Mouse (Mus musculus): Measurements from ENCODE around the gene Tmem9b.

DNA sequence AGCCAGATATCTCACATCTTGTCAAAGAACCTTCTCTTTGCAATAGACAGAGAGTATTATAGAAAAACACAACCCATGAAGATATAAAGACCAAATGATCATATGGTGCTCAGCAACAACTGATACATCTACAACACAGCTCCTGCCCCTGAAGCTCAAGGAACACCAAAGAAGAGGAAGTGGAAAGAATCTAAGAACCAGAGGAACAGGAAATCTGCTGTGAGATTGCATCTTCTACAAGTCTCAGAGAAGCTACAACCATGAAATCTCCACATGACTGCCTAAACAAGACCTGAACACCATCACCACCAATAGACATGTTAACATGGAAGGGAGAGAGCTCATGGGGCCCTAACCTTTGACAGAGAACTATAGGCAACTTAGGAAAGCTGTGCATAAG, 19.6 kb upstream of the Tmem9b start:
- no peak for TF ChIP-seq E2F4 (IDR thresholded peaks at IDR 0.05; ENCODE audit: insufficient replicate concordance, low read depth, low read length)
- TF ChIP-seq EP300 (IDR thresholded peaks at IDR 0.05; ENCODE audit: low read length): no peak
- no peak for TF ChIP-seq CTCF (conservative IDR thresholded peaks at IDR 0.05 in 1 of 2, IDR thresholded peaks at IDR 0.05 in 1 of 2; ENCODE audit: low read depth in 2 of 2, low read length in 2 of 2)
- TF ChIP-seq MYC (IDR thresholded peaks at IDR 0.05; ENCODE audit: low read depth, low read length): no peak
- no peak for TF ChIP-seq POLR2AphosphoS2 (IDR thresholded peaks at IDR 0.05; ENCODE audit: low read depth, low read length)
- TF ChIP-seq GABPA (IDR thresholded peaks at IDR 0.05; ENCODE audit: insufficient replicate concordance, low read depth, low read length): no peak
- no peak for TF ChIP-seq POLR2A (IDR thresholded peaks at IDR 0.05; ENCODE audit: low read depth, low read length)
